12 mouse cellular contexts compared by ENCODE assay signal in the genomic region with DNA sequence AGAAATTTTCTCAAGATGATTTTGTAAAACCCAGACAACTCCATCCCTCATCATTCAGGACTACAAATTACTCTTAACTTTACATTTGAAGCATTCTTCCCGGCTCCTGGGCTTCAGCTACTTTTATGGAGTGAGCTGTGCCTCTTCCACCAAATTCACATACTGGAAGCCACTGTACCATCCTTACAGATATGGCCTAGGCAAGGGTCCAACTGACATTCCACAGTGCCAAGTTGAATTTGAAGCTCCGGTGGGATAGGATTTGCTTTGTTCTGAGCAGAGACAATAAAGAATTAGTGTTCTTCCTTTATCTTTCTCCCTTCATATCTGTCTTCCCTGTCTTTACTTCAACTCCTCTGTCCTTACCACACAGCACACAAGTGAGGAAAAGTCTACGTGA.
A peak's percentile ranks its signal among the peaks of the same experiment; 100 is the strongest.
DNase-seq lines count a peak whose midpoint lies in the region.
"Had no signal": no experiment of that assay in that cellular context is flagged by ENCODE, and none has a peak within 500 bp of the region (broad histone marks: within the 10 kb centered on the region; RNA-seq: fewer than 3 reads in every experiment).

No protein-coding gene starts in this region.

- DNase-seq in cerebellum, postnatal 14 days = peak; percentile 18 to 42
- DNase-seq in cerebellum, postnatal 25 days = no peak
- peak; percentile 15 for DNase-seq in testis, postnatal 14 days (ENCODE audit: low spot score)
- no peak for DNase-seq in testis, postnatal 10 days (ENCODE audit: low spot score)
- no peak for DNase-seq in right cerebral cortex, postnatal 10 days (ENCODE audit: low spot score in 2 of 2)
- DNase-seq: adrenal gland, adult 8-10 months; adrenal gland, postnatal 14 days; adrenal gland, postnatal 36 days; cerebellum, adult 11-12 months; cerebellum, adult 2 months; cerebellum, adult 9-10 months; forebrain, postnatal 0 days had no signal

Comparison
In these comparisons a context has a peak if more than half of its experiments do, and no peak if none do; other contexts are left out.
1. DNase-seq: peak in cerebellum, postnatal 14 days (2 of 2) and testis, postnatal 14 days (single experiment); none in cerebellum, postnatal 25 days (0 of 2), testis, postnatal 10 days (single experiment) and right cerebral cortex, postnatal 10 days (0 of 2).